Mouse (Mus musculus): ENCODE measurements around the gene Gm10392.

DNA sequence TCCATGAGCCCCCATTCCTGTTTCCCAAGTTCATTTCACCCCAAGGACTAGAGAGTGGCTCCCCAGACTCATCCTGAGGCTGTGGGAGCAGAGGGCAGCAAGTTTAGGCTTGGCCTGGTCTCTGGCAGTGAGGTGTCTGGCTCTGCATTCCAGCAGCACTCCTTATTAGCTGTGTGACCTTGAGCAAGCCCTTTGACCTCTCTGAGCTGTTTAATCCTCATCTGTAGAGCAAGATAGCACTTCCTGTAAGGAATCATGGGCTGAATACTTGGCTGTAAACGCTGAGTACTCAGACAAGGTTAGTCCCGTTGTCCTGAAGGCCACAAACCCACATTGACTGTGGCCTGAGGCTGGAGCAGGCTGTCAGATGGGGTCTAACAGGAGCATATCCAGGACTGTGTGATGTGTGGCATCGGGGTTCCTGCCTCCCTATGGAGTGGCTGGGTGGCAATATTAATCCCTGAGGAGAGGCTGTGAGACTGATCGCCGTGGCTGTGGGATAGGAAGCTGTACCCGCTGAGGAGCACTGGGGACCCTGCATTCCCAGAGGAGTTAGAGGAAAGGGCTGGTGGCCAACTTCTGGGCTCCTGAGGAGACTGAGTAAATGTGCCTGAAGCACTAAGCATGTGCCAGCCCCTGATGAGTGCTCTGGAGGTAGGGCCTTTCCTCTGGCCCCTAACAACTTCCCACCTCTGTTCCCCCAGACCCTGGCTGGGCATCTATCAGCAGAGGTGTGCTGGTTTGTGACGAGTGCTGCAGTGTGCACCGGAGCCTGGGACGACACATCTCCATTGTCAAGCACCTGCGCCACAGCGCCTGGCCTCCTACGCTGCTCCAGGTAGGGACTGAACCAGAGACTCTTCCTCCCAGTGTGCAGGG, 20.5 kb downstream of the Gm10392 start:
- TF ChIP-seq POLR2AphosphoS5 (IDR thresholded peaks at IDR 0.05; ENCODE audit: borderline replicate concordance, low read depth, low read length) (no peak), HCFC1 (IDR thresholded peaks at IDR 0.05; ENCODE audit: low read depth, low read length) (no peak), EP300 (IDR thresholded peaks at IDR 0.05; ENCODE audit: low read depth in 1 of 2, low read length in 2 of 2) (no peak), E2F4 (IDR thresholded peaks at IDR 0.05; ENCODE audit: borderline replicate concordance, low read depth, low read length) (no peak), MEF2A (IDR thresholded peaks at IDR 0.05; ENCODE audit: extremely low read depth, insufficient replicate concordance, low read depth, low read length, poor library complexity, severe bottlenecking) (no peak), CHD2 (IDR thresholded peaks at IDR 0.05; ENCODE audit: low read length) (no peak), ZC3H11A (IDR thresholded peaks at IDR 0.05; ENCODE audit: low read depth, low read length) (no peak)
